Mouse (Mus musculus): Measurements from ENCODE around the gene Atp5d. TPM values are rescaled to one million over a fixed set of nuclear protein-coding genes. Genes with fewer than 3 reads are reported as not detected.

Gene Atp5d
- total RNA-seq (2021): 100 to 1,000 TPM; 401 to 425 TPM
- long read RNA-seq, experiment 1, transcript Atp5d-201 (4 exons, 931 nt): major isoform, 282 of 330 reads
- long read RNA-seq, experiment 1, partial matches to known transcripts: 11 of 330 reads
- long read RNA-seq, experiment 1, other reads (novel, unspliced or antisense): 34 of 330 reads
- long read RNA-seq, experiment 2, transcript Atp5d-201 (4 exons, 931 nt): major isoform, 343 of 419 reads
- long read RNA-seq, experiment 2, partial matches to known transcripts: 14 of 419 reads
- long read RNA-seq, experiment 2, other reads (novel, unspliced or antisense): 59 of 419 reads

DNA sequence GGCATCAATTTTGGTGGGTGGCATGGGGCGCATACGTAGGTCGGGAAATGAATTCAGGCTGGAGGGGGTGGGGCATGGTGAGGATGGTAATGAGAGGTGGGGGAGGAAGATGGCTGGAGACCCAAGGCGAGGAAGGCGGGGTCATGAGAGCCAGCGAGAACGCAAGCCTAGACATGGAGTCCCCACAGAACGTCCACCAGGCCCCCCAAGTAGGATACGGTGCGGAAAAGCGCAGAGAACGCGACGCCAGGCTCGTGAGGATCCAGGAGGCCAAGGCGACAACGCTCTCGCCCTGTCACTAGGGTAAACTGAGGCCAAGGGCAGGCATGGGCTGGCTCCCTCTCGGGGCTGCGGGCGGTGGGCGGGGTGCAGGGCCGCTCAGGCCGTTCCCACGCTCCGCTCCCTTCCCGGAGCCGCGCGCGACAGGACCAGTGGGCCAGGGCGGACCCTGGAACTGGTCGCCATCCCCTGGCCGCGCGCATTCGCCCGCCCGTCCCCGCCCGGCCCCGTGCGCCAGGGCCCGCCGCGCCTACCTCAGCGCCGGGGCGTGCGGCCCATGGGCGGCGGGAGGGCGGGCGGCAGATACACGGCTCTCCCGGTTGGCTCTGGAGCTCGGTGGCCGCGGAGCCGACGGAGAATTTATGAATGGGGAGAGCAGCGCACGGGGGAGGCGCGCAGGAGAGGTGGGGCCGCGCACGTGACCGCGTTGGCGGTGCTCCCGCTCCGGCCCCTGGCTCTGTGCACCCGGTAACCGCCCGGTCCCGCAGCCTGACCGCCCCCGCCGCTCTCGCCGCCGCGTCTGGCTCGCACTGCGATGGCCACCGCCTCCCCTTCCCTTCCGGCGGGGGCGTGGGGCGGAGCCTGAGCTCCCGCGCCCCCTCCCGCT, at the start of gene Atp5d:
Gene Atp5d, plus strand, starts transcription at position 80 of the 886 bp plus-strand sequence.
- DNase-seq (ENCODE audit: low spot score in 2 of 2): no peak

DNA sequence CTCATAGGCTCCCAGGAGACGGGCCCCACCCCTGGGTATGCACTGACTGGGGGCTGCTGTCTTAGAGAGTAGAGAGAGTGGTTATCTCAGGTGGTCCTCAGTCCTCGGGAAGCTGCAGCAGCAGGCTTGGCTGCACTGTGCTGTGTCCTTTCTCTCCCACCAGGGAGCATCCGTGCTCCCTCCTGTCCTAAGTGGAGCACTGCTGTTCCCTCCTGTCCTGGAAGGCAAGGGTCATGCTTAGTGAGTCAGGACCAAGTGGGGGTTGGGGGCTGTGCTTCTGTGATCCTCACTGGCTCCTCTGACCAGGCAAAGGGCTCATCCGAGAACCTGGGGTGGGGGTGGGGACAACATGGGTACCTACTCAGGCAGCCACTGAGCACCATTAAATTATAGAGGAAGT, 49.3 kb upstream of the Atp5d start:
- DNase-seq (ENCODE audit: low spot score in 2 of 2): no peak

DNA sequence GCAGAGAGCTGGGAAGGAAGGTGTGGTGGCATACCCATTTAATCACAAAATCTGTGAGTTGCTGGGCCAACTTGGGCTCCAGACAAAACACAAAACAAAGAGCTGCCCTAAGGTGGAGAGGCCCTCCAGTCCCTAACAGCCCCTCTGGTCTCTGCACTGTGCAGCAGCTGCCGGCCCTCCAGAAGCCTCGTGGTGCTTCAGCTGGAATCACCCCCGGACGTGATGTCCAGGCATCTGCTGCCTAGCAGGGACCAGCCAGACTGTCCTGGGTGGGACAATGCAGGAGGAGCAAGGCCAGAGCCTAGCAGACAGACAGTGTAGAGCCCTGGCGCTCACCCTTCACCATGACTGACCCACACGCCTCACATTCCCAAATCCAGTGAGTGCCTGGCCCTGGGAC, 46.9 kb upstream of the Atp5d start:
- DNase-seq (ENCODE audit: low spot score in 2 of 2): no peak

DNA sequence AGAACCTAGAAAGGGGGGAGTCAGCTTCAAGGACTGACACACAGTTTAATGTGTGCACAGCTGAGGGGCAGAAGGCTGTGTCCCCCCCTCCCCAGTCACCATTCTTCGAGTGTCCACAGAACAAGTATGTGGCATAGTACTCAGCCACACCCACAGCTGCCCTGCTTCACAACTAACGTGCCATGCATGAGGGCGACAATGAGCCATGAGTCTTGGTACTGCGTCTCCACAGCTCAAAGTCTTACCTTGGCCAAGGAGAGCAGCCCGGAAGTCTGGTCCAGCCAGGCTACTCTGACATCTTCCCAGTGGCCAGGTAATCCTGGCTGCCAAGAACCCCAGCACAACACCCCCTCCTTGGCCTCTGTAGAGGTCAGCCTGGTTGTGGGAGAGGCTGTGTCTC, 45.7 kb upstream of the Atp5d start:
- DNase-seq (ENCODE audit: low spot score in 2 of 2): no peak

DNA sequence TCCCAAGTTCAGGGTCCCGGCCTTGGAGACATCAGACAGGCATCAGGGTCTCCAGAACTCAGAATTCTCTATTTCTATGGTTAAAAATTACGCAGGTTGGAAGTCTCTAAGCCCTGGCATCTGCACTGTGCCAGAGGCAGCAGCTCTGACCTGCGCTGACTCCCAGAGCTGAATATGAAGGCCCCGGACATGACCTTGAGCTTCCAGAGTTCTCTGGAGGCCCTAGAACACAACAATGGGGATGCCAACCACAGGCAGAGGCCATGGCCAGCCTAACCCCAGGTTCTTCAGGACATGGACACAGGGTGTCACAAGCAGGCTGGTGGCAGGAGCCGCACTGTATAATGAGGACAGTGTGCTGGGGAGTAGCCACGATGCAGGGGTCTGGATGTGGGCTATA, 44.3 kb upstream of the Atp5d start:
- DNase-seq (ENCODE audit: low spot score in 2 of 2): no peak

DNA sequence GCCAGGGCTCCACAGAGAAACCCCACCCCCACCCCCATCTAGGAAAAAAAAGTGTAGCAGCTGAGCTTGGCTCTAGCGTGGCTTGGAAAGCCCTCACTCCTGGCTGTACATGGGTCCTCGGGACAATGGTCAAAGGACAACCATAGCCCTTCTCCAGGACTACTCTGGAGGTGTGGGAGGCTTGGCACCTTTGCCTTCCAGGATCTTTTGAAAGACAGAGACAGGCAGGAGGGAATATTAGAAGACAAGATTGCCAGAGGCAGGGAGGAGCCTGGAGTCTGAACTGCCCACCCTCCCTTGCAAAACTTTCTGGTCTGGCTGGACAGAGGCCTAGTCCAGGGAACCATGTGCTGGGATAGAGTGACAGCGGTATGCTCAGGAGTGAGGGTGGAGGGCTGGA, 43.7 kb upstream of the Atp5d start:
- no peak for DNase-seq (ENCODE audit: low spot score in 2 of 2)

DNA sequence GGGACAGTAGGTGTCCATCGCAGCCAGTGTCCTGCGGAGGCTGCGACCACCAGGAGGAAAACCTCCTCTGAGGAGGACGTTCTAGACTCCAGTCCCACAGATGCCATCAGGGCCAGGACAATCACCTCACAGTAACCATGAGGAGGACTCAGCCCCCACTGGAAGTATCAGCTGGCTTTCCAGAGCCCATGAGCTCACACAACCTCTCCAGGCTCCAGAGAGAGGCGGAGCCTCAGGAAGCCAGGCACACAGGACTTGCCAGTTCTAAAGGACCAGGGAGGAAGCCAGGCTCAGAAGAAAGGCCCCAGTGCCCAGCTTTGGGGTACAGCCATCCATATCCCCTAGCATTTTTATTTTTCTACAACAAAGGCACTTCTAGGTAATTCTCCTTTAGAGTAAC, 42.9 kb upstream of the Atp5d start:
- DNase-seq (ENCODE audit: low spot score in 2 of 2): no peak

DNA sequence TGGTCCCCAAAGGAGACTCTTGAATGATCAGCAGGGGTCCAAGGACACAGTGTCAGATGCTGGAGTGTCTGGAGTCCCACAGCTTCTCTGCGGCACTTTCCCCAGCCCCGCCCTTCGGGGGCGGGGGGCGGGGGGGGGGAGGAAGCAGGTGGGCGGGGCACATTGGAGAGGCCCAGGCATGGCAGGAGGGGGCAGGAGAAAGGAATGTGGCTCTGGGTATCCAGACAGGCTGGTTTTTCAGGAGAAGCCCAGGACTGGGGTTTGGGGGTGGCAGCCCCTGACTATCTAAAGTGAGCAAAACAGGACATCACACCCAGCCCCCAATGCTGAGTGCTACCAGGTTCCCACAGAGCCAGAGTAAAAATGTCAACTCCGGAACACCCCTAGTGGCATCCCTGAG, 41.2 kb upstream of the Atp5d start:
- no peak for DNase-seq (ENCODE audit: low spot score in 2 of 2)

DNA sequence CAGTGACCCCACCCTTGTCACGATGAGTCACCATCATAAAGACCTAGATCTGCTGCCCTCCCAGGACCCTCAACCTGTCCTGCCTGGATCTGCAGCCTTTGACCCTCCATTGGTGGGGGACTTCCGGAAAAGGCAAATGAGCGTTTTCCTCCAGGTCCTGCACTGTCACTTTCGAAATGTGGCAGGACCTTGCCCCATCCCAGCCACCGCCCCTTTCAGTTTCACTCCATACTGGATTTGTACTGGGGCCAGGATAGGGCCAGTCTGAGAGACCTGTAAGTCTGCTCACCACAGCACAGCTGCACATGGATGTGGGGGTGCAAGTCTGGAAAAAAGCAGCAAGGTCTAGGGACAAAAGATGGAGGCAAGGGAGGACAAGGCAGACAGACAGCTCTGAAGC, 39.8 kb upstream of the Atp5d start:
- no peak for DNase-seq (ENCODE audit: low spot score in 2 of 2)

DNA sequence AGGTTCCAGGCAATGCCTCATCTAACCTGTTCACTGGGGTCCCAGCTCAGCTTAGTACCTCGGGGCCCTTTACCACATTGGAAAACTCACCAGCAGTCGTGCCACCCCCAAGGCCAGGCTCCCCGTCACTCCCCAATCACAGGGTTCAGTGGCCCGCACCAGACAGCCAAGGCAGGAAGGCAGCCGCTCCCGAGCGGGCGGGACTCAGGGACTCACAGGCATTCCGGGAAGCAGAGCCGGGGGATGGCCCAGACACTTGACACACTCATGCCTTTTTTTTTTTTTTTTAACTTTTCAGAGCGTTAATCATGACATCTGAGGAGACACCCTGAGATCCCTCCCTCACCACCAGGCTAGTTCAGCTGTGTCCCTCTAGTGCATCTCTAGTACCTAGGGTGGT, 37.5 kb upstream of the Atp5d start:
- DNase-seq (ENCODE audit: low spot score in 2 of 2): no peak

DNA sequence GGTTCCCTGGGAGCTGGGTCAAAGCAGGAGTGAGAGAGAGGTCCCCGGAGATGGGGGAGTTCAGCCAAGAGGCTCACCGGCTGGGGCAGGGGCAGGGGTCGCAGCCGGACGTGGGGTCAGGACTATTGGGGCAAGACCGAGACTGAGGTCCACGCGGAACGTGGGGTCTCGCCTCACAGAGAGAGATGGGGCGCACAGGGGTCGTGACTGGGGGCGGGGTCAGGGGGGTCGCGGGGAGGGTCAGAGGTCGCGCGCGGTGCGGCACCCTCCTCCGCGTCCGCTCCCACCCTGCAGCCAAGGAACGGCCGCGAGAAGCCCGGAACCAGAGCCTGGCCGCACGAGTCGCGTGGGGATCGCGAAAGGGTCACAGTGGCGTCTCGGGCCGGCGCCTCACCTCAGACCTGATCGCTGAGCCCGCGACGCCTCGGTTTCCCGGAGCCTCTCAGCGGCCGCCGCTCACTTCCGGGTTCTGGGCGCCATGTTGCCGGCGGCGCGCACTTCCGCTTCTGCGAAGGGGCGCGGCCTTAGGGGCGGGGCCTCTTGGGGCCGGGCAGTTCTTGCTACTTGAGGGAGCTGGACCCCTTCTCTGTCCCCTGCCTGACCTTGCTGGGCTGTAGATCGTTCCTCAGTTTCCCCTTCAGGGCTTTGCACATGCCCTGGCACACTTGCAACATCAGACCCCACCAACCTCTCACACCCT, 36.1 kb upstream of the Atp5d start:
- peak; percentile 67 to 74 for DNase-seq (ENCODE audit: low spot score in 2 of 2)

DNA sequence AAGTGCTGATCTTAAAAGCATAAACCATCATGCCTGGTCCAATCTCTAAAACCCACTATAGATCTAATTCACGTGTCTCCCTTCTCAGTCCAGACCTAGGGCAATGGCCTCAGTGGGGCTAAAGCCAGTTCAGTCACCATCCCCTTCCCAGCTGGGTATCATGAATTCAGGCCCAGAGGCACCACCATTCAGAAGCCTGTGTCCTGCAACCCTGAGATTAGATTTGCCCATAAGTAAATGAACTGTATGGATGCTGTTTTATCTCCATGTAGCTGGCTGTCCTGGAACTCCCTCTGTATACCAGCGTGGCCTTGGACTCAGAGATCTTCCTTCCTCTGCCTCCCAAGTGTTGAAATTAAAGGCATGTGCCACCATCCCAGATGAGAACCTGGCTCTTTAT, 35.4 kb upstream of the Atp5d start:
- DNase-seq (ENCODE audit: low spot score in 2 of 2): no peak

DNA sequence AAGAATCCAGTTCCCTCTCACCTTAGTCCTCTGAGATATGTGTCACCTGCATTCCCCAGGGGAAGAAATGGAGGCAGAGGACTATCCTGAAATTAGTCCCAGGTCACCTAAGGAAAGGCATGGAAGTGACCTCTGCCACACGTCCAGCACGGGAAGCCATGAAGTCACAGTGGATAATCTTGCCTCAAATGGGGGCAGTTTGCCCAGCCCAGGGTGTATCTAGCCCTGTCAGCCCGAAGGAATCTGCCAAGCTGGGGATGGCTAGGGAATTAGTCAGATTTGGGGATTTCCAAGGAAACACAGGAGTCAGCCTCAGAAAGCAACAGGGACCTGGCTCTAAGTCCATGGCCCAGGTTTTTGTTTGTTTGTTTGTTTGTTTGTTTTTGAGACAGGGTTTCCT, 34.3 kb upstream of the Atp5d start:
- no peak for DNase-seq (ENCODE audit: low spot score in 2 of 2)

DNA sequence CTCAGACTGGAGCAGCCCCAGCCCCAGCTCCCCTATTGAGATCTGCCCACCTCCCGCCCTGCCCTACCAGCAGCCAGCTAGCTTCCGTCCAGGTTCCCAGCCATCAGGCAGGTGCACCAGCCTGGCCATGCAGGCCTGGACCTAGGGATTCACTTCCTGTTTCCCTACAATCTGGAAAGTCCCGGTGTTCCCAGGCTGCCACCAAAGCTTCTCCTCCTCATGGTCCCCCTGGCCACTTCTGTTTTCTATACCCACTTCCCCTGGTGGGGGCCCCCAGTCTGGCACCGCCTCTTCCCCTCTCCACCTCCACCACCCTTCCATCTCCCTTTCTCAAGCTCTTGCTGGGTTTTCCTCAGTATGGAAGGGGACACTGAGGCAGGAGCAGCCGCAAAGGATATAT, 33.0 kb upstream of the Atp5d start, which contains the start of gene Sbno2:
Gene Sbno2, minus strand, starts transcription at position 112 of the 400 bp plus-strand sequence.
- DNase-seq (ENCODE audit: low spot score in 2 of 2): no peak

DNA sequence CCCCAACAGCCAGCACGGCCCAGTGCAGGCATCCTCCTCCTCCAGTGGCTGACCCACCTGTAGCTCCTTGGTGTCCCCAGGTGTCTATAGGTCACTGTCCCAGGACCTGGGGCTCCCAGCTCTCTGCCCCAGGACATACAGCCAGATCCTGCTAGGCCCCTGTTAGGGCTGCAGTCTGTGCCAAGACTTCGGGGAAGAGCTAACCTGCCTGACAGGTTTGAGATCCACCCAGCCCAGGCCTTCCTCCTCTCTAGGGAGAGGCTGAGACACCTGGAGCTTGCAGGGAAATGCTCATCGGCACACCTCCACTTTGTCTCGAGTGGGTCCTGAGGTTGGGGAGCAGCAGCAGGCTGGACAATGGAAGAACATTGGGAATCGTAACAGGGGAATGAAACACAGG, 32.5 kb upstream of the Atp5d start:
- DNase-seq (ENCODE audit: low spot score in 2 of 2): no peak

DNA sequence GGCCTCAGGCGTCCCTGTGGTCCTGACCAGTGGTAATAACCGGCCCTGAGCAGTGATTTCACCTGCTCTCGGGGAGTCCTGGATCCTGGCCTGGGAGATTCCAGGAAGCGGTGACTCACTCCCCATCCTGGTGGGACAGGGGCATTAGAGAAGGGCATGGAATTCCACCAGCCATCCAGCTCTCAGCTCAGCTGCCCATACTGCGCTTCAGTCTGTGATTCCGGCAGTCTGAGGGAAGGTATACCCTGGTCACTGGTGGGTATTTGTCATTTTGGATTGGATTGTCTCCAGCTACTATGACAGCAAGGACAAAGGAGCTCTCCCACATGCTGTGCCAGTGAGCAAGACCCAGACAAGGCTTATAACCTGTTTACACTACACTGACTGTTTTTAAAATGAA, 30.8 kb upstream of the Atp5d start:
- no peak for DNase-seq (ENCODE audit: low spot score in 2 of 2)

DNA sequence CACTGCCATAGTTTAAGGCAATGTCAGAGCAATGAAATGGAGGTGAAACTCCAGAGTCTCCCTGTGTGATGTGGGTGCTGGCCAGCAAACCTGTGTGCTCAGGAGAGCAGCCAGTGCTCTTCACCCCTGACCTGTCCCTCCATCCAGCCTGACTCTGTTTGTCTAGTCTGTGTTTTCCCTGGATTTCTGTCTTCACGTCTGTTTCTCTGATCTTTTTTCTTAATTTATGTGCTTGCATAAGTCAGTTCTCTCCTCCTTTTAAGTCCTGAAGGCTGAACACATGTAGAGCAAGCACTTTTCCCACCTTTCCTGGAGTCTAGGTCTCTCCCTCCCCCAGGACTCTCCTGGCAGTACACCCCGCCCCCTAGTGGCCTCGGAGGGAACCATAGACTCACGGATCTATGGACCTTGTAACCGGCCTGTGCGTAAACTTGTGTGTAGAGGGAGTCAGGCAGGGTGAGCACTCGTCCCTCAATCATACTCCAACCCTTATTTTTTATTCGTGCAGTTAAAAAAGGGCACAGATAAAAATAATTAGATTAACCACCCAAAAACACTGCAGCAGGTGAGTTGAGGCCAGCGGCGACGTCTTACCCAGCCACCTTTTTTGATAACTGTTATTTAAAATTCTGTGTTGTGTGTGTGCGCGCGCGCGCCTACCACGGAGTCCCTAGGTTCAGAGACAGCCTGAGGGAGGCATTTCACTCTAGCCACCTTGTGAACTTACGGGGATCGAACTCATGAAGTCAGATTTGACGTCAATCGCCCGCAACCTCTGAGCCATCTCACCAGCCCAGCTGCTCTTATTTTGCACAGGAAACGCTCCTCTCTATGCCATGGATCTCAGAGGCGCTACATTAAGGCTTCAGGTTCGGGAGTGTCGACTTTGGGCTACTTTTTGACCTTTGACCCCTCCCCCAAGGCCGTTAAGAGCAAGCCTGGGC, 23.8 kb upstream of the Atp5d start:
- peak; percentile 86 to 95 for DNase-seq (ENCODE audit: low spot score in 2 of 2)

DNA sequence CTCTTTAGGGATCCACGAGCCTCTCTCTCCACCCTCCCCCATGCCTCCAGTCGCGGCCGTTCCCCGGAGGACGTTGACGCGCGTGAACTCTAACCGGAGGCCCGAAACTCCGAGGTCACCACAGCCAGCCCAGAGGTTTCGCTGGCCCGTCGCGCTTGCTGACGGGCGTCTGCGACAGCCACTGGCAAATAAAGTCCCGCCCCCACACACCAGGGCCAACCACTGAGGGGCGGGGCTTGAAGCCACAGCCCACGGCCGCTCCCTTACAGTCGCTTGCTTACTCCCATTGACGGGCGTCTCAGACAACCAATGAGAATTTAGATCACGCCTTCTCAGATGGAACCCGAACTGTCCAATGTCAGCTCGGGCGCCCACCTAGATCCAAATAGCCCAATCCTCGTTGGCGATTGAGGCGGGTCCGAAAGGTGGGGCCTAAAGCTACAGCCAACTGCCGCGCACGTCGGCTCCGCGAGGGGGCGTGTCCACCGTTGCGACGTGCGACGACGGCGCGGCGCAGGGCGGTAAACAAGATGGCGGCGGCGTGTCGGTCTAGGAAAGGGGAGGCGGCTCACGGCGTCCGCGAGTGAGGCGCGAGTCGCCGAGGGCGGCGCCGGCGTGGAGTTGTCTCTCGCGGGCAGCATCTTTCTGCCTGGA, 23.0 kb upstream of the Atp5d start, which contains the start of gene Stk11:
Gene Stk11, plus strand, starts transcription at position 514 of the 654 bp plus-strand sequence.
- peak; percentile 94 to 97 for DNase-seq (ENCODE audit: low spot score in 2 of 2)

DNA sequence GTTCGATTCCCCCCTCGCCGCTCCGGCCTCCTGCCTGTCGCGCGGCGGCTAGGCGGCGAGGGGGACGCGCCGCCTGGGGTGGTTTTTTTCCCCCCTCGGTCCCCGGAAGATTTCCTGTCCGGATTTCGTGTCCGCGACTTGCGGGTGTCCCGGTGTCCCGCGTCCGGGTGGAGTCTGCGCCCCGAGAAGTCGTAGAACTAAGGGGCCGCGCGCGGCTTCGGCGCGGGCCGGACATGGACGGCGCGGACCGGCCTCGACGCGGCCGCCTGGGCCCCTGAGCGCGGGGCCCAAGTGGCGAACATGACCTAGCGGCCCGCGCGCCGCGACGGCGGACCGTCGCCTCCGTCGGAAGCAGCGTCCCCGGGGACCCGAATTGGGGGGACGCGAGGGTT, 22.5 kb upstream of the Atp5d start:
- DNase-seq (ENCODE audit: low spot score in 2 of 2): no peak

DNA sequence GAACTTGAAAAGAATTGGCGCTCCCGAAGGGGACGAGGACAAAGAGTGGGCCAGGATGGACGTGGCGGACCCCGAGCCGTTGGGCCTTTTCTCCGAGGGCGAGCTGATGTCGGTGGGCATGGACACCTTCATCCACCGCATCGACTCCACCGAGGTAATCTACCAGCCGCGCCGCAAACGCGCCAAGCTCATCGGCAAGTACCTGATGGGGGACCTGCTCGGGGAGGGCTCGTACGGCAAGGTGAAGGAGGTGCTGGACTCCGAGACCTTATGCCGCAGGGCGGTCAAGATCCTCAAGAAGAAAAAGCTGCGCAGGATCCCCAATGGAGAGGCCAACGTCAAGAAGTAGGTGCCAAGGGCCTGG, 21.9 kb upstream of the Atp5d start:
- no peak for DNase-seq (ENCODE audit: low spot score in 2 of 2)

All from adrenal gland, postnatal 4 days (tissue).